1 mouse cellular context compared by ENCODE assay signal in the genomic region with DNA sequence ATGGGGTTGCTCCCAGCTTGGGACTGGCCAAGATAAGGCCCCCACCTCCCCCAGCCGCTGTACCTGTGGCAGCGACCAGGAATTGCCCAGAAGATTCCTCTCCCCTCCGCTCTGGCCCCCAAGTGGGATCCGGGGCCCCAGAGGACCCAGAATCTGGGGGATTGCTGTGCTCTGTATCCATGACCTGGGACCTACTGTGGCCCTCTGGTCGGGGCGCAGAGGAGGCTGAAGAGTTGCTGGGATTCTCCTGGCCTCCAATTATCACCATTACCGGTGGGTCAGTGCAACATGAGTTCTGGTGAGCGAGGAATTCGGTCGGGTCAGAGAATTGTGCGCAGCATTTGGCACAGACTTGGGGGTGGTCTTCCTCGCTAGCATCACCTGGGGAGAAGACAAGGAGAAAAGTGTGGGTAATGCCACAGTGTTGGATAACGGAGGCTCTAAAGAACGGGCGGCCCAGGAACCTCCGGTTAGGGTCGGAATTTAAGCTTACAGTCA.
TF ChIP-seq lines count a peak whose summit lies in the region.

No protein-coding gene starts in this region.

TF ChIP-seq in ES-E14, 5 proteins besides CTCF, POLR2A, EP300 and RAD21 (continued from another document):
- TF ChIP-seq CHD2 (IDR thresholded peaks at IDR 0.05; ENCODE audit: low read depth, low read length) (no peak), ZNF384 (IDR thresholded peaks at IDR 0.05; ENCODE audit: low read depth, low read length) (no peak), HCFC1 (IDR thresholded peaks at IDR 0.05; ENCODE audit: borderline replicate concordance, insufficient read depth, low read length) (no peak)
TF ChIP-seq in ES-E14: peak in this region for 0.
